Mouse (Mus musculus) midbrain, postnatal 0 days (tissue): Measurements from ENCODE around the gene Olfr638. TPM values are rescaled to one million over a fixed set of nuclear protein-coding genes. Genes with fewer than 3 reads are reported as not detected.

ENCODE experiments used
- ATAC-seq: fragments of 200-750 bp; cut with Nextera tagmentation; 2 replicates; pipeline ENCODE4 v1.8.0; 2017; ENCODE audit warnings: moderate number of reproducible peaks, mild to moderate bottlenecking, moderate TSS enrichment, moderate library complexity; ENCODE audit not compliant: low FRiP score
- DNase-seq: peaks from one replicate; pipeline ENCODE4 v3.0.0-alpha.2; 2015; ENCODE audit warnings: low spot score
- H3K27ac ChIP-seq: fragments of 300-500 bp; sonication (generic); 2 replicates; pipeline ENCODE4 v1.5.1; 2014; ENCODE audit warnings: low read depth, mild to moderate bottlenecking, low read length, mixed read lengths
- H3K27me3 ChIP-seq: fragments of 300-500 bp; sonication (generic); 2 replicates; pipeline ENCODE4 v1.6.1; 2014; ENCODE audit warnings: low read length, control low read depth, mixed read lengths; ENCODE audit not compliant: insufficient read depth
- H3K36me3 ChIP-seq: fragments of 300-500 bp; sonication (generic); 2 replicates; pipeline ENCODE4 v1.6.1; 2014; ENCODE audit warnings: low read length, control low read depth, mixed read lengths; ENCODE audit not compliant: insufficient read depth
- H3K4me1 ChIP-seq: fragments of 300-500 bp; sonication (generic); 2 replicates; pipeline ENCODE4 v1.6.1; 2014; ENCODE audit warnings: mild to moderate bottlenecking, control low read depth, antibody characterized with exemption, low read length, mixed read lengths; ENCODE audit not compliant: insufficient read depth
- H3K4me2 ChIP-seq: fragments of 300-500 bp; sonication (generic); 2 replicates; pipeline ENCODE4 v1.6.1; 2014; ENCODE audit warnings: low read depth, mild to moderate bottlenecking, low read length, mixed read lengths; ENCODE audit not compliant: poor library complexity, severe bottlenecking
- H3K4me3 ChIP-seq: fragments of 300-500 bp; sonication (generic); 2 replicates; pipeline ENCODE4 v1.5.1; 2014; ENCODE audit warnings: low read depth, mild to moderate bottlenecking, low read length, moderate library complexity
- H3K9ac ChIP-seq: fragments of 300-500 bp; sonication (generic); replicated peaks from 2 replicates; pipeline ENCODE4 v1.6.1; 2014; ENCODE audit warnings: mild to moderate bottlenecking, low read length, moderate library complexity, mixed read lengths; ENCODE audit not compliant: poor library complexity, severe bottlenecking
- H3K9me3 ChIP-seq: fragments of 300-500 bp; sonication (generic); 2 replicates; pipeline ENCODE4 v1.6.1; 2016; ENCODE audit warnings: low read length, control low read depth
- CTCF ChIP-seq: IDR thresholded peaks from 2 replicates; pipeline ENCODE4 v1.5.1; 2016; ENCODE audit warnings: antibody characterized with exemption, mild to moderate bottlenecking
- WGBS: fragments of 180-500 bp; shearing (Covaris S2); extraction: QIAGEN DNeasy Blood & Tissue Kit; methylation state at CpG from one replicate; pipeline ENCODE4 v1.1.7; 2014; 5-methylcytosine and 5-hydroxymethylcytosine counted together
- polyA plus RNA-seq: library from polyadenylated mRNA; unstranded; fragments of >200 nt; fragmentation: Nextera tagmentation; extraction: Ambion mirVana; gene quantifications from 2 replicates; pipeline ENCODE4 v1.2.1, GENCODE M21; 2015
- total RNA-seq: library from RNA; depleted of rRNA; stranded (reverse); fragments of >200 nt; gene quantifications from 2 replicates; pipeline ENCODE4 v1.2.3, GENCODE M21; 2014

Olfr638 gene
- total and polyA plus RNA-seq, 2 experiments from 2014 or later: not detected

DNA sequence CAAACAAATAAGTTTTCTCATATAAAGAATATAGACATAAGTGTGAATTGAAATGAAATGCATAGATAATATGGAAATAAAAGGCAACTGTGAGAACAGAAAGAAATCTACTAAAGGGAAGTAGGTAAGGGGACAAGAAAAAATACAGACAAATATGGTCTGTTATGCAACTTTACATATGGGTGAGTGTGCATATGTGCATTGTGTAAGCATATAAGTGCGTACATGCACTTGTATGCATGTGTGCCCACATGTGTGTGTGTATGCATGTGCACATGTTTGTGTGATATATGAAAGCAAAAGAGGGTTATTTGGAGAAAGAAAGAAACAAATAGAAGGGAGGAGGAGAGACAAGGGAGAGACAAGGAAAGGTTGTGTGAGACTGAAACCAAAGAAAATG lies 20.4 kb downstream of the Olfr638 start:
- no peaks in the 10 kb centered on the region for H3K4me1 ChIP-seq
- no peak for DNase-seq
- no peaks in the 10 kb centered on the region for H3K36me3 ChIP-seq
- 96% methylated on average over 1 of the region's 1 CpGs for WGBS
- H3K27ac ChIP-seq: no peak overlapping the region
- no peaks in the 10 kb centered on the region for H3K9me3 ChIP-seq
- TF ChIP-seq CTCF: no peak
- no peak overlapping the region for H3K9ac ChIP-seq
- no peak overlapping the region for H3K4me2 ChIP-seq
- H3K27me3 ChIP-seq: no peaks in the 10 kb centered on the region
- H3K4me3 ChIP-seq: no peak overlapping the region
- ATAC-seq: no peak

DNA sequence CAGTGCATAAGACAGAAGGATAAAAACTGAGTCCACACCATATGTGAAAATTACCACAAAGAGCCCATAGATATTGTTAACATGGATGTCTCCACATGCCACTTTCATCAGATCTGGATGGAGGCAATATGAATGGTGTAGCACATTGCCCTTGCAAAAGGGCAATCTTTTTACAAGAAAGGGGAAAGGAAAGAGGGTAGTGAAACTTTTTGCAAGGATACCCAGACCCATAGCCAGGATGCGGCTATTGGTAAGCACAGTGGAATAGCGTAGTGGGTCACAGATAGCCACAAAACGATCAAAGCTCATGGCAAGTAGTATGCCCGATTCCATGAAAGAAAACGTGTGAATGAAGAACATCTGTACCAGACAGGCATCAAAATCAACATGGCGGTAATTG lies 23.1 kb downstream of the Olfr638 start:
- H3K9ac ChIP-seq: no peak overlapping the region
- WGBS: 90% methylated on average over 6 of the region's 6 CpGs
- no peak for ATAC-seq

DNA sequence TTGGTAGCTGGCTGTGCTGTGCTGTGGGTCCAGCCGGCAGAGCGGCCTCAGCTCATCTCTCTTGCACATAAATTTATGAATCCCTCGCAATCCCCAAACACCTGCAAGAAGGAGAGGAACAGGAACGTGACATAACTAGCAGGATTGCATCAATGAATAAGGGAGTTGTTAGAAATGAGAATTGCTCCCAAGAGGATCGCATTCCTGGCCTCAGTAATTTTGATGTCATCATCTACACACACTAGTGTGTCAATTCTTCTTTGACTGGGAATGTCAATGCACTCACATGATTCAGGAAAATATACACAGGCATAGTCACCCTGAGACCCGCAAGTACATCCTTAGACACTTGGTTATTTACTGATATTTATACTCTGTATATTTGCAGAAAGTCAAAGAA lies 26.9 kb downstream of the Olfr638 start, which contains the start of gene Olfr640:
Gene Olfr640, minus strand, starts transcription at position 101 of the 400 bp plus-strand sequence.
- Histone ChIP-seq H3K4me1 (no peaks in the 10 kb centered on the region), H3K27me3 (no peaks in the 10 kb centered on the region), H3K9me3 (no peaks in the 10 kb centered on the region), H3K9ac (no peak within 1 kb of the TSS), H3K36me3 (no peaks in the 10 kb centered on the region), H3K27ac (no peak within 1 kb of the TSS), H3K4me3 (no peak within 1 kb of the TSS), H3K4me2 (no peak within 1 kb of the TSS)
- no peak for TF ChIP-seq CTCF
- WGBS: 79% methylated on average over 6 of the region's 6 CpGs
- ATAC-seq (no peak), DNase-seq (no peak)

More for the DNA sequence above, 23.1 kb downstream of the Olfr638 start:
- Histone ChIP-seq H3K4me2 (no peak overlapping the region), H3K4me1 (no peaks in the 10 kb centered on the region), H3K27me3 (no peaks in the 10 kb centered on the region), H3K27ac (no peak overlapping the region), H3K36me3 (no peaks in the 10 kb centered on the region), H3K4me3 (no peak overlapping the region), H3K9me3 (no peaks in the 10 kb centered on the region)
- TF ChIP-seq CTCF: no peak
- no peak for DNase-seq

DNA sequence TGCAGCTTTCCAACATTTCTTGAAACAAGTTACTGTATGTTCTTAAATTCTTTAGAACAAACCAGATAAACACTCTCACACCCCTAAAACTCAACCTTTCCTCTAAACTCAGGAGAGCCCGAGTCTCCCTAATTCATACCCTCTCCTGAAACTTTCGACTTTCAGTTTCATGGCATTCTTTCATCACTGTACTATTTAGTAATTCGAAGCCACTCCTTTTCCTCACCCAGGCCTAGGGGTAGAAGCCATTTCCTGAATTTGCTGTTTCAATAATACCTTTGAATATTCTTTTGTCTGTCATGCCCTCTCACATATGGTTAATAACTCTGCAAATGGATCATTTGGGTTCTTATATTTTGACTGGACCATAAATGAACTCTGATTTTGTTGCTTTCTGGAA lies 28.4 kb downstream of the Olfr638 start:
- Histone ChIP-seq H3K4me1 (no peaks in the 10 kb centered on the region), H3K36me3 (no peaks in the 10 kb centered on the region), H3K4me3 (no peak overlapping the region), H3K9ac (no peak overlapping the region), H3K27ac (no peak overlapping the region), H3K9me3 (no peaks in the 10 kb centered on the region), H3K4me2 (no peak overlapping the region), H3K27me3 (no peaks in the 10 kb centered on the region)
- TF ChIP-seq CTCF: no peak
- DNase-seq (no peak), ATAC-seq (no peak)
- WGBS: 77% methylated on average over 3 of the region's 3 CpGs

DNA sequence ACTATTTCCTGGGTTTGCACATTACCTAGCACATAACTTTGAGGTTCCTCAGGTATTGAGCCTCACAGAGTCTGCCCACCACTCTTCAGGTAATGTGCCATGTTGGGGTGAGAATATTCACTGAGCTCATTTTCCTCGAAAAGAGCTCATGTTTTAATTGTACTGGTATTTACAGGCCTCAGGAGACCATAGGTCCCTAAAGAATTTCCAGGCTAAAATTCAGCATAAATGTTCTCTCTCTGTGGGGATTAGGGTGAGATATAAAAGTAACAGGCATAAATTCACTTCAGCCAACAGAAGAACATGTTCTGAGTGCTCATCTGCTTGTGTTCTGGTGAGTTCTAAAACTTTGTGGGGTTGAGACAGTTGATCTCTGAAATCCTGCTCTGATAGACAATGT lies 36.6 kb downstream of the Olfr638 start, which contains the start of gene Olfr641:
Gene Olfr641, plus strand, starts transcription at position 301 of the 400 bp plus-strand sequence.
- Histone ChIP-seq H3K9me3 (no peaks in the 10 kb centered on the region), H3K27ac (no peak within 1 kb of the TSS), H3K9ac (no peak within 1 kb of the TSS), H3K4me3 (no peak within 1 kb of the TSS), H3K4me2 (no peak within 1 kb of the TSS), H3K4me1 (no peaks in the 10 kb centered on the region), H3K27me3 (no peaks in the 10 kb centered on the region), H3K36me3 (no peaks in the 10 kb centered on the region)
- no peak for TF ChIP-seq CTCF
- DNase-seq (no peak), ATAC-seq (no peak)
- WGBS: 63% methylated on average over 1 of the region's 1 CpGs

DNA sequence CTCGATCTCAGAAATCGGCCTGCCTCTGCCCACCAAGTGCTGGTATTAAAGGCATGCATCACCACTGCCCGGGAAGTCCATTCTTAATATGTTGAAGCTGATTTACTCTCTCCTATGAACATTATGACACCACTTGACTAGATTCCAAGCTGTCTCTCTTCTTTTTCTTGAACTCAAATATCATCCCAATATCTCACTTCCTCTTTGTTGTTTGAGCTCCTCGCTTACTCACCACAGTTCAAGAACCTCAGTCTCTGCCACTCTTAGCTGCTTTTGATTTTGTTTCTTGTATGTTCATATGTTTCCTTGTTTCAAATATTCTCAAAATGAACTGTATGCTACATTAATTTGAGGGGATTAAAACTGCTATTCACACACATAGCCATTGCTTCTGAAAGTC lies 52.2 kb downstream of the Olfr638 start:
- Histone ChIP-seq H3K4me3 (no peak overlapping the region), H3K27me3 (no peaks in the 10 kb centered on the region), H3K4me2 (no peak overlapping the region), H3K27ac (no peak overlapping the region), H3K9me3 (no peaks in the 10 kb centered on the region), H3K36me3 (no peaks in the 10 kb centered on the region), H3K4me1 (no peaks in the 10 kb centered on the region), H3K9ac (no peak overlapping the region)
- DNase-seq (no peak), ATAC-seq (no peak)
- 92% methylated on average over 4 of the region's 4 CpGs for WGBS
- TF ChIP-seq CTCF: no peak
